Mouse (Mus musculus): ENCODE measurements around the gene Spink2. TPM values are rescaled to one million over a fixed set of nuclear protein-coding genes. Genes with fewer than 3 reads are reported as not detected.

Spink2 gene
- polyA plus RNA-seq, 2 experiments = 3.7 to 4.6 TPM

GRCm38 (mm10) chr5:77162566-77162965 is 48.7 kb downstream of the Spink2 start:
- WGBS = 85% methylated on average over 3 of the region's 3 CpGs
- DNase-seq (ENCODE audit: low spot score) = no peak
- H3K27me3 ChIP-seq (ENCODE audit: control insufficient read depth, insufficient read depth, low read length) = no peaks in the 10 kb centered on the region
- TF ChIP-seq POLR2A (IDR thresholded peaks at IDR 0.05; ENCODE audit: borderline replicate concordance, extremely low read depth, insufficient read depth, insufficient read length) = no peak
- peaks cover 12% of the 10 kb centered on the region for H3K4me1 ChIP-seq (ENCODE audit: control insufficient read depth, insufficient read depth, low read length)
- H3K4me2 ChIP-seq (replicated peaks; ENCODE audit: low read depth, low read length, severe bottlenecking) = no peak overlapping the region
- no peak overlapping the region for H3K9ac ChIP-seq (ENCODE audit: low read depth, low read length, severe bottlenecking)
- H3K4me3 ChIP-seq (replicated peaks; ENCODE audit: low read length) = no peak overlapping the region
- no peaks in the 10 kb centered on the region for H3K36me3 ChIP-seq (ENCODE audit: control insufficient read depth, insufficient read depth, low read length)
- H3K9me3 ChIP-seq (ENCODE audit: control insufficient read depth, low read length) = no peaks in the 10 kb centered on the region
- ATAC-seq (ENCODE audit: low FRiP score, low read depth) = no peak
- no peak overlapping the region for H3K27ac ChIP-seq (replicated peaks; ENCODE audit: low read depth, low read length)

GRCm38 (mm10) chr5:77157777-77158540 is 53.3 kb downstream of the Spink2 start:
- ATAC-seq (ENCODE audit: low FRiP score, low read depth) = peak; percentile 87
- H3K4me2 ChIP-seq (replicated peaks; ENCODE audit: low read depth, low read length, severe bottlenecking) = peak overlapping the region; percentile 18; the same call in 1 of the 2 replicates
- H3K27ac ChIP-seq (replicated peaks; ENCODE audit: low read depth, low read length) = peak overlapping the region; percentile 63

GRCm38 (mm10) chr5:77156938-77157337 is 54.3 kb downstream of the Spink2 start:
- ATAC-seq (ENCODE audit: low FRiP score, low read depth) (no peak), DNase-seq (ENCODE audit: low spot score) (peak; percentile 17)
- H3K27me3 ChIP-seq (ENCODE audit: control insufficient read depth, insufficient read depth, low read length) = no peaks in the 10 kb centered on the region
- H3K4me2 ChIP-seq (replicated peaks; ENCODE audit: low read depth, low read length, severe bottlenecking) = no peak overlapping the region
- no peaks in the 10 kb centered on the region for H3K36me3 ChIP-seq (ENCODE audit: control insufficient read depth, insufficient read depth, low read length)
- H3K9me3 ChIP-seq (ENCODE audit: control insufficient read depth, low read length) = no peaks in the 10 kb centered on the region
- 46% methylated on average over 5 of the region's 5 CpGs for WGBS
- H3K27ac ChIP-seq (replicated peaks; ENCODE audit: low read depth, low read length) = peak overlapping the region; percentile 69
- peaks cover 17% of the 10 kb centered on the region for H3K4me1 ChIP-seq (ENCODE audit: control insufficient read depth, insufficient read depth, low read length)
- TF ChIP-seq POLR2A (IDR thresholded peaks at IDR 0.05; ENCODE audit: borderline replicate concordance, extremely low read depth, insufficient read depth, insufficient read length) = no peak
- no peak overlapping the region for H3K9ac ChIP-seq (ENCODE audit: low read depth, low read length, severe bottlenecking)
- no peak overlapping the region for H3K4me3 ChIP-seq (replicated peaks; ENCODE audit: low read length)

More at GRCm38 (mm10) chr5:77157777-77158540, 53.3 kb downstream of the Spink2 start:
- Histone ChIP-seq H3K36me3 (ENCODE audit: control insufficient read depth, insufficient read depth, low read length) (no peaks in the 10 kb centered on the region), H3K27me3 (ENCODE audit: control insufficient read depth, insufficient read depth, low read length) (no peaks in the 10 kb centered on the region), H3K9ac (ENCODE audit: low read depth, low read length, severe bottlenecking) (no peak overlapping the region), H3K4me1 (ENCODE audit: control insufficient read depth, insufficient read depth, low read length) (peaks cover 17% of the 10 kb centered on the region), H3K9me3 (ENCODE audit: control insufficient read depth, low read length) (no peaks in the 10 kb centered on the region), H3K4me3 (replicated peaks; ENCODE audit: low read length) (no peak overlapping the region)
- 22% methylated on average over 14 of the region's 14 CpGs for WGBS
- no peak for TF ChIP-seq POLR2A (IDR thresholded peaks at IDR 0.05; ENCODE audit: borderline replicate concordance, extremely low read depth, insufficient read depth, insufficient read length)
- peak; percentile 50 for DNase-seq (ENCODE audit: low spot score)

GRCm38 (mm10) chr5:77155526-77155925 is 55.7 kb downstream of the Spink2 start:
- no peak overlapping the region for H3K4me3 ChIP-seq (replicated peaks; ENCODE audit: low read length)
- no peak for TF ChIP-seq POLR2A (IDR thresholded peaks at IDR 0.05; ENCODE audit: borderline replicate concordance, extremely low read depth, insufficient read depth, insufficient read length)
- H3K9ac ChIP-seq (ENCODE audit: low read depth, low read length, severe bottlenecking) = no peak overlapping the region
- H3K9me3 ChIP-seq (ENCODE audit: control insufficient read depth, low read length) = no peaks in the 10 kb centered on the region
- peaks cover 17% of the 10 kb centered on the region for H3K4me1 ChIP-seq (ENCODE audit: control insufficient read depth, insufficient read depth, low read length)
- no peak overlapping the region for H3K27ac ChIP-seq (replicated peaks; ENCODE audit: low read depth, low read length)
- no peak overlapping the region for H3K4me2 ChIP-seq (replicated peaks; ENCODE audit: low read depth, low read length, severe bottlenecking)
- H3K36me3 ChIP-seq (ENCODE audit: control insufficient read depth, insufficient read depth, low read length) = no peaks in the 10 kb centered on the region
- 76% methylated on average over 12 of the region's 12 CpGs for WGBS
- no peak for ATAC-seq (ENCODE audit: low FRiP score, low read depth)
- no peaks in the 10 kb centered on the region for H3K27me3 ChIP-seq (ENCODE audit: control insufficient read depth, insufficient read depth, low read length)
- no peak for DNase-seq (ENCODE audit: low spot score)

Other genes with a start within 250 kb of the Spink2 start
- 83.0 and 96.8 TPM in 2 replicates for gene Srp72, start 236.8 kb downstream of the Spink2 start, polyA plus RNA-seq (2012; rRNA removed)
- gene Srp72, start 236.8 kb downstream of the Spink2 start, polyA plus RNA-seq (2014; fragmentation: Nextera tagmentation; extraction: Ambion mirVana) = 102 and 108 TPM in 2 replicates
- 0.51 and 0.58 TPM in 2 replicates for gene Arl9, start 207.4 kb downstream of the Spink2 start, polyA plus RNA-seq (2012; rRNA removed)
- gene Arl9, start 207.4 kb downstream of the Spink2 start, polyA plus RNA-seq (2014; fragmentation: Nextera tagmentation; extraction: Ambion mirVana) = not detected in 2 replicates
- 0.05 and 0.13 TPM in 2 replicates for gene Thegl, start 195.4 kb downstream of the Spink2 start, polyA plus RNA-seq (2012; rRNA removed)
- gene Thegl, start 195.4 kb downstream of the Spink2 start, polyA plus RNA-seq (2014; fragmentation: Nextera tagmentation; extraction: Ambion mirVana) = 0.25 TPM in 1 of 2 replicates, not detected in the other
- gene Hopx, start 96.3 kb downstream of the Spink2 start, polyA plus RNA-seq (2012; rRNA removed) = 12.2 and 13.2 TPM in 2 replicates
- gene Hopx, start 96.3 kb downstream of the Spink2 start, polyA plus RNA-seq (2014; fragmentation: Nextera tagmentation; extraction: Ambion mirVana) = 1.9 and 2.5 TPM in 2 replicates
- 27.9 and 28.2 TPM in 2 replicates for gene Rest, start 54.0 kb upstream of the Spink2 start, polyA plus RNA-seq (2012; rRNA removed)
- gene Rest, start 54.0 kb upstream of the Spink2 start, polyA plus RNA-seq (2014; fragmentation: Nextera tagmentation; extraction: Ambion mirVana) = 47.0 and 58.2 TPM in 2 replicates
- gene Noa1, start 98.6 kb upstream of the Spink2 start, polyA plus RNA-seq (2012; rRNA removed) = 19.2 and 19.6 TPM in 2 replicates
- 23.7 and 25.9 TPM in 2 replicates for gene Noa1, start 98.6 kb upstream of the Spink2 start, polyA plus RNA-seq (2014; fragmentation: Nextera tagmentation; extraction: Ambion mirVana)
- gene Polr2b, start 98.7 kb upstream of the Spink2 start, polyA plus RNA-seq (2012; rRNA removed) = 37.7 and 44.8 TPM in 2 replicates
- 56.6 and 61.0 TPM in 2 replicates for gene Polr2b, start 98.7 kb upstream of the Spink2 start, polyA plus RNA-seq (2014; fragmentation: Nextera tagmentation; extraction: Ambion mirVana)
- gene Igfbp7, start 196.6 kb upstream of the Spink2 start, polyA plus RNA-seq (2012; rRNA removed) = 81.5 and 102 TPM in 2 replicates
- 86.7 and 100 TPM in 2 replicates for gene Igfbp7, start 196.6 kb upstream of the Spink2 start, polyA plus RNA-seq (2014; fragmentation: Nextera tagmentation; extraction: Ambion mirVana)